Mouse (Mus musculus) lung, adult 2 months (tissue): ENCODE data around the gene Uggt1.

Experiments used
- CTCF ChIP-seq: fragments of 200-500 bp; IDR thresholded peaks from 2 replicates; pipeline ENCODE4 v1.5.1; 2011; ENCODE audit warnings: mild to moderate bottlenecking, low read length, control low read depth; ENCODE audit not compliant: insufficient read depth
- POLR2A ChIP-seq: fragments of 200-500 bp; IDR thresholded peaks from 2 replicates; pipeline ENCODE4 v1.6.1; 2011; ENCODE audit warnings: low read depth, mild to moderate bottlenecking, control low read depth, low read length, borderline replicate concordance; ENCODE audit errors: extremely low read depth

GRCm38 (mm10) chr1:36267595-36267994, 23.1 kb upstream of the Uggt1 start:
- TF ChIP-seq CTCF (no peak), POLR2A (no peak)
